Mouse (Mus musculus) retina, postnatal 7 days (tissue): ENCODE measurements around the gene Smad6.

Experiments used
- DNase-seq: peaks from one replicate; pipeline ENCODE4 v3.0.0-alpha.2; 2012; ENCODE audit warnings: low read depth, low spot score

Gene Smad6

DNA sequence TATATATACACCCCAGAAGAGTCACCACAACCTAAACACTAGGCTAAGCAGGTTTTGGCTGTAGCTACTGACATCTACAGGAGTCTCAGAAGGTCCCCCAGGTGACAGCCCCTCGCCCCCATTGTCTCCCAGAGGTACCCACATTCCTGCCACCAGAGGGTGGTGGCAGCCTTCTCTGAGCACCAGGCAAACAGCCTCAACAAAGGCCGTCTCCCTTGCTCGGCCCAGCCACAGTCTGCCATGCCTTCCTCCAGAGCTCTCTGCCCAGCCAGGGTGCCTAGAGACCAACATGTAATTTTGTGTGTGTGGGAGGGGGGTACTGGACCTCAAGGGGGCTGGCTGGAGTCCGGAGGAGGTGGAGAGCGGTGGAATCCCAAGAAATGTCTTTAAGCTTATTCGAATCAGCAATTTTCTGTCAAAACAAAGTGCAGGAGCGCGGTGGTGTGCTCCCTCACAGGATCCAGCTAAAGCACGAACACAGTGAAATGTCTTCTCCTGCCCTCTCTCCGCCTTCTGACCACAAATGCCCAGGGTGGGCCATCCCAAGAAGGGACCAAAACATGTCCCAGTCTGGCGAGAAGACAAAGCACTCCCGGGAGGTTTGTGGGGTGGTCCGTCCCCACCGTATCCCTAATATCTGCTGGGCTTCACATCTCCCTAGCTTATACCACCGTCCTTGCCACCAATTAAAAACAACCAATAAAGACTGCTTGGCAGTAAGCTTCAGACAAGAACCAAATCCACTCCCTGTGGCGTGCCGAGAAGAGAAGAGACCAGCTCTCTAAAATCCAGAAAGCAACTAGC is 62.5 kb downstream of the Smad6 start:
- peak; percentile 56 for DNase-seq

DNA sequence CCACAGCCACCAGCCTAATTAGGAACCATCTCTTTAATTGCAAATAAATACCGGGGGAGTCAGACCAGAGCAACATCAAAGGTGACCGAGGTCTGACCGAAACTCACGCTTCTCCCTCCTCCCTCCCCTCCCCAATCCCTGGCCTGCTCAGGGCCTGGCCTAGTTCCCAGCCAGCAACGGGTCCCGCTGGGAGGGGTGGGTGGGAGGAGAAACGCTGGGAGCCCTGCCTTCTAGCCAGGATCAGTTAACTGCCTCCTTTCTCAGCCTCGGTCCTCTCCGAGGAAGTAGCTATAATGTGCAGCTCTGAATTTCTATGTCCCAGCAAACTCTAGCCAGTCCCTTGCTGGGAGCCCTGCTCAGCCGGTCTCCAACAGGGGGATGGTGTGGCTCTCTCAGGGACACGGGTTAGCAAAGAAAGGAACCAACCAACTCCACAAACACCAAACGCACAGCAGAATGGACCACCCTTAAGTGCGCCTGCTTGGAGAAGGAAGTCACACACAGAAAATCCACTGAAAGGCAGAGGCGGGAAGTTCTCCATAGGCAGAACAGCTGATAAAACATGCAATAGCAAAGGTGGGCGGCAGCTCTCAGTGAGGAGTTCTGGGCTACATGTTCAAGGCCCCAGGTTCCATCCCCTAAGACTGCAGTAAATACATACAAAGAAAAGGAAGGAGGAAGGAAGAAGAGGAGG is 63.4 kb downstream of the Smad6 start:
- no peak for DNase-seq

DNA sequence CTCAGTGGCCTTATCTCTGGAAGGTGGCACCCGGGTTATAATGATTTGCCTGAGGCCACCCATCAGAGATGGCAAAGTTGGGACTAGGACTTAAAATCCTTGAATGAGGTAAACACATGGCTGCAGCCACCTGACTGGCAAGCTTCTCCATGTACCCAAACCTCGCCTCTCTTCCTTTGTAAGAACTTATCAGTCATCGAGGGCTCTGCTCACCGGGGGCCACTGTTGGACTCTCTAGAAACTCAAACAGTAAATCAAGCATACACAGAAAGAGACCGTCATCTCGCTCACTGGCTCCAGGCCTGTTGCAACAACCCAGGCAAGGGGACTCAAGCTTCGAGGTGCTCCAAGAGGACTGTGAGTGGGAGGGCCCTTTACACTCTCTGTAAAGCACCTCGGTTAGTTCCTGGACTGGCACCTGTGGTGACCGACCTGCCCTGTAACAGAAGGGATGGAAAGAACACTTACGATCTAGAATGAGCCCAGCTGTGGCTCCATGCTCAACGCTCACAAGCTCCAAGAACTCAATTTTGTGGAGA is 64.1 kb downstream of the Smad6 start:
- no peak for DNase-seq

DNA sequence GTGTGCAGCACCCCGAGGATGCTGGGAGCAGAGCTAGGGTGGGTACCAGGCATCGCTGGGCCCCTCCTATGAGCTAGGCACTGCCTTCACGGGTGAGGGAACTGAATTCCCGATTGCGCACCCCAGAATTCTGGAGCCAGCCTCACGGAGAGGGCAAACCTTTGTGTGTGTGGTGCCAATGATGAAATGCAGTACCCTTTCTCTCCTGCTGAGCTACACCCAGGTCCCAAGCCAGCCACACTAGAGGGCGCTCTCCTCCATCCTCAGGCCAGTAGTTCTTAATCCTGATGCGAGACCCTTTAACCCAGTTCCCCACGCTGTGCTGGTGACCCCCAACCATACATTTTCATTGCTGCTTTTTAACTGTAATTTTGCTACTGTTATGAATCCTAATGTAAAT is 65.8 kb downstream of the Smad6 start:
- DNase-seq = peak; percentile 65

DNA sequence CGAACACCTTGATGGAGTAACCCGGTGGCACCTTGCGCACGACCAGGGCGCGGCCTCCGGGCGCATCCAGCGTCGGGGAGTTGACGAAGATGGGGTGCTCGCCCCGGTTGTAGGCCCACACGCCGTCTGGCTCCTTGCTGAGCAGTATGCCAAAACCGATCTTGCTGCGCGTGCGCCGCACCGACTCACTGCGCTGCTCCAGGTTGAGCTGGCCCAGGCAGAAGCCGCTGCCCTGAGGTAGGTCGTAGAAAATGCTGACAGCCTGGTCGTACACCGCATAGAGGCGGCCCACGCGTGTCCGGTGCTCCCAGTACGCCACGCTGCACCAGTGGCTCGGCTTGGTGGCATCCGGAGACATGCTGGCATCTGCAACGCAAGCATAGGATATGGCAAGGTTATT is 68.2 kb downstream of the Smad6 start:
- DNase-seq = no peak

DNA sequence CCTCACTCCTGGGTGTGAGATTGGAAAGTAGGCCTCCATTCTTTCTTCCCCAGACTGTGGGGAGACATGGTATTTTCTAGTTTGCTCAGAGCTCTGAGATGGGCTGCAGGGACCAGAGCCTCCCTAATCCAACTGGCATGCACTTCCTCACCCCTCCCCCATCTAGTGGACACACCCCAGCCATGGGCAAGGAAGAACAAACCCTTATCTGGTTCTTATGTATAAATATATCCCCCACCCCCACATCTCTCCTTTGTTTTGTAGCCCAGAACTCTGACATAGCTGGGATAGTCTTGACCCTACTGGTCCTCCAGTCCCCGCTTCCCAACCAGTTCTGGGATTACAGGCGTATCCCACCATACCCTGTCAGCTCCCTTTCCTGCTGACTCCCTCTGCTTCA is 69.3 kb downstream of the Smad6 start:
- no peak for DNase-seq

DNA sequence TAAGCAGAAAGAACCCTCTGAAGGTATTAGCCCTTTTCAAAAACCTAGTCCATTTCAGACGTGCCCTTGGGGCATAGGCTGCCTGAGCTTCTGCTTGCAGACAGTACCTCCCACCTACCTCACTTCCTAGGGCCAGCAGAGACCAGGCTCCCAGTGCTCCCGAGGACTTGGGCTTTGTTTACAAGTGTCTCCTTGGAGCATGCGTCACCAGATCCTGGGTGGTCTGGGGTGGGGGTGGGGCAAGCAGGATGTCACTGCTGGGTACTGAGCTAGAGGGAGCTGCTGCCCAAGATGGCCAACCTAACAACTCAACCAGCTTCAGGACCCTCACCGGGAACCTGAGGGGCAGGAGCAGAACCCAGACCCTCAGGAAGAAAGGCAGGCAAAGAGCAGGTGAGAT is 71.5 kb downstream of the Smad6 start:
- no peak for DNase-seq

DNA sequence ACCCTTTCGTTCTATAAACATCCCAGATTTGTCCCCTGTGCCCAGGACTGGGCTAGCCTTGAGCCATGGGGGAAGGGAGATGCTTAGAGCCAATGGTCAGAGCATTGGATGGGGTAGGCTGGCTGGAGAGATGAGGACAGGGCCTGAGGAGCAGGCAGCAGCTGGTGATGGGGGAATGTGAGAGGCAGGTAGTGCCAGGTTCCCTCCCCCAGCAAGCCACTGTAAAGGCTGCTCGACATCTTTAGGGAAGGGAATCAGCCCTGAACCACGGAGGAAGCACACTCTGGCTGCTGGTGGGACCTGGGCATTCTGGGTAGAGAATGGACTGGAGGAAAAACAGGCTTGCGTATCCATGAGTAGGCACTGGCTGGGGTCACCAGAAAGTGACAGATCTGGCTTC is 72.5 kb downstream of the Smad6 start:
- DNase-seq = no peak

DNA sequence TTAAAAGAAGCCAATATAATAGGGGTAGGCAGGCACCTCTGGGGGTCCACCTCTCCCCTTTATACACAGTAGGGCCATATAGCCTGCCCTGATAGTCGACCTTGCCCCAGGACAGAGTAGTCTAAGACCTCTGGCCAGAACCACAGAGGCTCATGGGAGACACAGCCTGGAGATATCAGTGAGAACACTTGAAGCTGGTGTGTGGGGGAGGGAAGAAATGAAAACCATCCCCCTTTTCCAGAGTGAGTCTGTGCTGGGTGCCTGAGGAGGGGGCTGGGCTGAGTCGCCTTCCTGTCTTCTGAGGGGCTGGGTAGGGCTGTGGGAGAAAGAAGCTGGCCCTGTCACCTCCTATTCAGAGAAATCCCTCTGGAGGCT is 79.3 kb downstream of the Smad6 start:
- DNase-seq = no peak

DNA sequence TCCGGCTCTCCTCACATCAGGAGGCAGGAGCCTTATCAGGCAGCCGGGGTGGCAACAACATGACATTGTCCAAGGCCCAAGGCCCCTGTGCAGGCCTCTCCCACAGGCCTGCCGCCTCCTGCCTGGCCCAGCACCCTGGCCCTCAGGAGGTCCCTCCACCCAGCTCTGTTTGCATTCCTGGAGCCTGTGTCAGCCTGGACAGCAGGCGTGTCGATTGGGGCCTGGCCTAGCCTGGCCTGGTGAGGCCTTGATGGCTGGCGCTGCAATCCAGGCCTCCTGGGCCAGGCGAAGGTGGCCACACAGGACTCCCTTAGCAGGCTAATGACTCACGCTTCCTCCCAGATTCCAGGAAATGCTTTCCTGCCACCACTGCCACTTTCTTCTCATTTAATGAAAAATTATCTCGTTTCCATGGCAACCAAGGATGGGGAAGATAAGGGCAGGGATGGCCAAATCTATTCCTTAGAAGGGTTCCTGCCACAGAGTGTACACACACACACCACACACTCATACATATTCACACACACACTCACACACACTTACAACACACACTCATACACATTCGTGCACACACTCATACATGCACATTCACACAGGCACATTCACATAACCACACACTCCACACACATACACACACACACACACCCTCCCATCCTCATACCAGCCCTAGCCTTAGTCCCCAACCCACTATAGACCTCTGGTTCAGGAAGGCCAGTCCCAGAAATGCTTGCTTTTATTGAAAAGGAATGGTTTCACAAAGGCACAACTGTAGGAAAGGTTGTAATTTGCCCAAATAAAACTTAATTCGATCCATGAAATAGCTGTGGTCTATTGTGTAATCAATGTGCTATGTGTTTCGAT is 79.9 kb downstream of the Smad6 start:
- DNase-seq = no peak

DNA sequence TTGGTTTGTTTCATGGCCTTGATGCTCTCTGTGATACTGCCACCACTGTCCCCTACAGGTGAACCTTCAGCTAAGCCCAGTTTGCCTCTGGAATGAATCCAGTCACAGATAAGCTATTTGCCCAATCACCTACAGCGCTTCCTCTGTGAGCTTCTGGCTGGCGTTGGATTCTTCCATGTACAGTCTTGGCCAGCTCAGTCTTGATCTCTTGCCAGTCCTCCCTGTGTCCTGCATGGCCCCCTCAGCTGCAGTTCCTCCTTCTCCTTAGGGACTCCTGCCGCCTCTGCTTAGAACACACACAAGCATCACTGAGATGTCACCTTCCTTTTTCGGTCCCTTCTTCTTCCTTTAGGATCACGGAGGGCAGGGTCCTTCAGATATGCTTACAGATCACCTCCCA is 85.6 kb downstream of the Smad6 start:
- DNase-seq = no peak

DNA sequence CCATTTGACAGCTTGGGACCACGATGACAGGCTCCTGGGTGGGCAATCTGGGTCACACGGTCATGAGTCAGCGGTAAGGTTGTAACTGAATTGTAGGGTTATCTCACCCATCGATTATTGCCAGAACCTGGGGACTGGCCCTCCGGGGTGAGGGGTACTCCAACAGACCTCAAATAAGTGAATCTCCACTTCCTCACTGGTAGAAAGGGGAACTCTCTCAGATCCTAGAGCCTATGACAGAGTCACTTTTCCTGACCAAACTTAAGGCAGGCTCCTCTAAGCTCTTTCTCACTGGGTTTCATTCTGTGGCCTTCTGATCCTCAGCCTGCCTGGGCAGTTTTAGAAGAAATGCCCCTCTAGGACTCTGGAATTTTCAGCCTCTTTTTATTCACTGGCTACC is 88.8 kb downstream of the Smad6 start:
- no peak for DNase-seq

DNA sequence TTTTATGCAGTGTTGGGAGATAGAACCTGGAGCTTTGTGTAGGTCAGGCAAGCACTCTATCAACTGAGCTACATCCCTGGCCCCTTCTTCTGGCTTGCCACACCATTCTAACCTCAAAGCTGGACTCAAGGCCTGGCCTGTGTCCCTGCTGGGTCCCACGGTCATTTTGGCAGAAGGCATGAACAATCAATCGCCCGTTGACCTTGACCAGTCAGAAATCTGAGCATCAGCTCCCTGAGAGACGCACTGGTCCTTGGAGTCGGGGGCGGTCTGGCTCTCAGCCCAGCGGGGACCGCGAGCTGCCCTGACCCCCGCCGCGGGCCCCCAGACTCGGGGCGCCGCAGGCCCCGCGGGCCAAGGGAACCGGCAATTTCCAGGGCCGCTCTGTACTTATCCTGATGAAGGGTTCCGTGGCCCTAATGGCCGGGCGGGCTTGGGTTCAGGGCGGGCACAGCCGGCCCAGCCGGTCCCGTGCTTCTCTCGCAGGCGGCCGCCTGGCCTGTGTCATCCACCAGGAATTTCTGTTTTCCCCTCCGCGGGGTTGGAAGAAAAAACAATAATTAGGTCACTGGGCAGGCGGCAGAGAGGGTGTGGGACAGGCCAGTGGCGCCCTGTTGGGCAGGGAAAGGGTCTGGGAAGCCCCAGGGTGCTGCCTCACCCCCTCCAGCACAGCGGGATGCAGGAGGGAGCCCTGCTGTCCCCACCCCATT is 94.4 kb downstream of the Smad6 start:
- DNase-seq = peak; percentile 17

DNA sequence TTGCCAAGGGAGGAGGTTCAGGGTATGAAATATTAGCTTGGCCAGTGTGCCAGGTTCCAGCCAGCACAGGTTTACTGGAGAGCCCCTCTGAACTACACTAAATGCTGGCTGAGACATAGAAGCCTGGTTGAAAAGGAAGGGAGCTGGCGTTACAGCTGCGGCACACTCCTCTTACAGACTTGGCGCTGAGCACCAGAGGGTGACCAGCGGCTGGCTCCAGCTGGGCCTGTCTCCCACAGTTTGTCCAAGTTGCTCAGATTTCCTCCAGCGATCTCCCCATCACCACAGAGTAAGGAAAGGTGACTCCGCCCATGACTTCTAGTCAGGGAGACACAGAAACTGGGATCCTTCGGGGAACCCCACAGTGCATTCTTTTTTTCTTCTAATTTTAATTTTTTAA is 95.5 kb downstream of the Smad6 start:
- no peak for DNase-seq

DNA sequence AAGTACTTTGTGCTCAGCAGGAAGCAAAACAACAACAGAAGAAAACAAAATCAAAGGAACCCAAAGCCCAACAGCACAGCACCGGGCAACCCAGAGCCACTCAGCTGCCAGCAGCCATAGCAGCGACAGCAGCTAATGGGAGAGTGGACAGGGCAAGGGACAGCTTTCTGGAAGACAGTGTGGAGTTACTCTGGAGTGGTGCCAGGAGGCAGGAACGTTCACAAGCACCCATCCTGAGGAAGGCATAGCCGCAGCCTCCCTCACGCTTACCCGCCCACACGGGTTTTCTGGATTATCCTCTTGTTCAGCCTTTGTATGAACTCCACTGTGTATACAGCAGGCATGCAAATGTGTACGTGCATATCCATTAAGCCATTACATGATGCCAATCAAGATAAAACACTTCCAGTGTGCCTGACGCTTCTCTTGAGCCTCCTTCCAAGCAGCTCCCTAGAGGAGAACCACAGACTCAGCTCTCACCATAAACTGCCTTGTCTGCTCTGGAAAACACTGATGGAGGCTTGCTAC is 98.6 kb downstream of the Smad6 start:
- no peak for DNase-seq

DNA sequence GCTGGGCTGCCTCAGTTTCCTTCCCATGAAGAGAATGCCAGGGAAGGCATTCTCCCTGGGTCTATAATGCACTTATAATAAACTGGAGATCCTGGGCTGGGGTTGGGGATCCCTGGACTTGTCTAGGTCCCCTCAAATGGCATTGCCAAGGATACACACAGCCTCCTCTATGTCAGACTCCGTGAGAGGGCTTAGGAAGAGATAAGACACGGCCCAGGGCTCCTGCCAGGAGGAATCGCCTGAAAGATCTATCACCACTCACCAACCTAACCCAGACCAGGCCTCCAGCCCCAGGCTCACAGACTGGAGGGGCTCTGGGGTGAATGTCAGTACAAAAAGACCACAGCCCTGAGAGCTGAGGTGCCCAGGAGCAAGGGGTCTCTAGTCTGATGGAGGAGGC is 102.2 kb downstream of the Smad6 start:
- DNase-seq = no peak

DNA sequence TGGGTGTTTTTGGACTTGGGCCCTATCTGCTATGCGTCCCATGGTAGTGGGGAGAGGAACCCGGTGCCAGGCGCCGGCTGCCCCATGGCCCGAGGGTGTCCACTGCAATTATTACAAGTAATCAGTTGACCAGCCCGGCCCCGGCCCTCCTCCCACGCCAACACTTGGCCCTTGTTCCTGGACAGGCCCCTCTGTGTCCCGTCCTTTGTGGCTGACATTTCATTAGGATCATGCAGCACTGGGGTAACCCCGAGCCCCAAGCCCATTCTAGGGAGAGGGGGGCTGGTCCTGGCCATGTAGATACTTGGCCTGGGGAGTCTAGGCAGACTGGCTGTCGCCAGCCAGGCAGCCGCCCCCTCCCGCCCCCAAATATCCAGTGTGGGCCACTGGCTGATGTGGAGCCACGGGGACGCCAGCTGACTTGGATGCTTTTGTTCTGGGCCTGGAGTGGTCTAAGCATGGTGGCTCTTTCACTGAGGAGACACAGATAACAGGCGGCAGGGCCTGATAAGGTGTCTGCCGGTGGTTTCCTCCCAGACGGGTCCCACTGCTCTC is 102.8 kb downstream of the Smad6 start:
- DNase-seq = no peak

DNA sequence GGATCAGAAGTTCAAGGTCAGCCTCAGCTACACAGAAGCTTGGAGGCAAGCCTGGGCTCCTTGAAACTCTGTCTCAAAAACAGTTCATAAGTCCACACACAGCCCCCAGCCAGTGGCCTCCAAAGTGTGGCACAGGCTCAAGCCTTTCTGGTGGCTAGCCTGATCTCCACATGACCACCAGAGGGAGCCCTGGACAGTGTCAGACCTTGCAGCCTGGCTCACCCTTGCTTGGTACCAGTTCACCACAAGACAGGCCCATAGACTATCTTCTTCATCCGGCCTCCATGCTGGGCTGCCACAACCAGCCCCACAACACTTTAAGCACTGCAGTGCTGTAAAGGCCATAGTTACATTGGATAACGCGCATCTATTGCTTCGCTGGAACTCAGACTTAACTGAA is 103.6 kb downstream of the Smad6 start:
- peak; percentile 59 for DNase-seq

DNA sequence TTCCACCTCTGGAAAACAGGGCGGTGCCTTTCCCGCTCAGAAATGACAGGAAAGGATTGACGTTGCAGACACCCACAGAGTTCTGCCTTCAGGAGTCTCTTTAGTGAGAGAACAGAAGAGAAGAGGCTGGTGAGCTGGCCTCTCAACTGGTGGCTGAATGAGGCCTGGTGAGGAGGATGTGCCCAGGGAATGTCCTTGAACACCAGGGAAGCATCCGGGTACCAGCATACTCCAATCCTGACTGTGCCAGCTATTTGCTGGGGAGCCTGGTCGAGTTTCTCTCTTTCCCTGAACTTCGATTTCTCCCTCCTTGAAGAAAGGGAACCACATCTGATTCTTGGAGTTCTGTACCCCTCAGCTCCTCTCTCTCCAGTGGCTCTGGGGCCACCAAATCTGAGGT is 105.4 kb downstream of the Smad6 start:
- DNase-seq = no peak

DNA sequence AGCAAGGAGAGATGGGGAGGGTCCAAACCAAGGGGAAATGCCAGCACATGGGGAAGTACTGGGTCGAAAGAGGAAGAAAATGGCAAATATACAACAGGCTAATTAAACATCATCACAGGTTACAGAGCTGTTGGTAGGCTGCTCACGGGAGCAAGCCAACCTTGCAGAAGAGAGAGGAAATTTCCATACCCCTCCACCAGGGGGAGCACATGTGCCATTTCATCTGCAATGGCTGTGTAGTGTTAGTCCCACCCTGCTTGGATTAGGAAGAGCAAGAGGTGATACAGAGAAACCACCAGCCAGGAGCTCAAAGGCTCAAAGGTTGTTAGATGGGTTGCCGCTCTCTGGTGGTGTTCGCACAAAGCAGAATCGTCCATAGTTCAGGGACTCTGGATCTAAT is 105.9 kb downstream of the Smad6 start:
- DNase-seq = no peak

DNA sequence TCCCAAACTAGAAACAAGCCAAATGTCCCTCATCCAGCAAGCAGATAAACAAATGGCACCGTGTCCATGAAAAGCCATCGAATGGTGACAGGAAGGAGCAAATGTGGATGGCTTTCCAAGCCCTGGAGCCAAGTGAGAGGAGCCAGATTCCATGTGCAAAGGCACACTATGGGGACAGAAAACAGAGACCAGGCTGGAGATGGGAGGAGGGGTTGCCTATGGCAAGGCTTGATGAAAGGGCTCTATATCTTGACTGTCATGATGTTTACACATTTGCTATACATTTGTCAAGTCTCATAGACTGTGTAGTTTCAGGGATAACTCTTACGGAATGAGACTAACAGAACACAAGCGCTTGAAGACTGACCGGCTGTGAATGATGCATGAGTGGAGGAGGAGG is 106.9 kb downstream of the Smad6 start:
- DNase-seq = no peak
